Mouse (Mus musculus): ENCODE results near the gene Pparg.
A peak's percentile ranks its signal among the peaks of the same experiment; 100 is the strongest.

Pparg gene

DNA sequence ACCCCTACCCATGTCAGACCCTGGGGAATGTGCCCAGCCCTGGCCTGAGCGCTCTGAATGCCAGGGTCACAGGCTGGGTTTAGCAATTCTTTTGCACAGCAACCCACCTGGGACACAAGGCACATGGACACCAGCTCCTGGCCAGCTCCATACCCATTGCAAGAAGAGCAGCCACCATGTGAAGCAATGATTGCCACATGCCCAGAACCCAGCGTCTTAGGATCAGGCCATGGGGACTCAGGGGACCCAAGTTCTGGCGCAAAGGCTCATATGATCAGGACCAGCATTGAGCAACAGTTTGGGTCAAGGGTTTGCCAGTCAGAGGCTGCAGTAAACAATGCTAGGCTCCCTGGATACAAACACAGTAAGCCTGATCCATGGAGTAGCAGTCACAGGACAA lies 150.7 kb downstream of the Pparg start:
- no peak for DNase-seq

DNA sequence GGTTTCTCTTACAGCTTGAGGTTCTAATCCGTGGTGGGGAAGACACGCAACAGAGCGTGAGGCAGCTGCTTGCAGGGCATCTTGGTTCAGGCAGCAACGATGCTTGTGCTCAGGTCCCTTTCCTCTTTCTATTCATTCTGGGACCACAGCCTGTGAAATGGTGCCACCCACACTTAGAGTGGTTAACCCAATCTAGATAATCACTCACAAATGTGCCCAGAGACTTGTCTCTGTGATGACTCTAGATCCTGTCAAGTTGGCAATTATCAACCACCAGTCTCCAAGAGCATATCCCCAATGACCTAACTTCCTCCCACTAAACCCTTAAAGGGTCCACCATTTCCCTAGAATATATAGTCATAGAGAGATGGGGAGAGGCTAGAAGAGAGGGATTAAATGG lies 152.5 kb downstream of the Pparg start:
- DNase-seq, result no peak

DNA sequence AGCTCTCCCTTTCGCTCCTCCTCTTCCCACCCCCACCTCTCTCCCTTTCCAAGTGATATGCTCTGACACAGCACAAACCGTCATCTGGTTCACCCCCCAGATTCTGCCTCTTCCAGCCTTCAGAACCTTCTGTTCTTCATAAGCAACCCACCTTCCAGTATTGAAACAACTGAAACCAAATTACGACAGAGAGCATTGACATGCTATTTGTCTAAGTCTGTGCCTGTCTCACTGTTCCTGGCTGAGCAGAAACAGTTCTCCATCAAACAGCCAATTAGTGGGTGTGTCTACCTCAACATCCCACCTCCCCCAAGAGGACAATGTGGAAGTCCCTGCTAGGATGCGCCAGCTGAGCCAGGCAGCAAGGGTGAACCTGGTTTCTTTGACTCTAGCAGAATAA lies 157.2 kb downstream of the Pparg start:
- no peak for DNase-seq

DNA sequence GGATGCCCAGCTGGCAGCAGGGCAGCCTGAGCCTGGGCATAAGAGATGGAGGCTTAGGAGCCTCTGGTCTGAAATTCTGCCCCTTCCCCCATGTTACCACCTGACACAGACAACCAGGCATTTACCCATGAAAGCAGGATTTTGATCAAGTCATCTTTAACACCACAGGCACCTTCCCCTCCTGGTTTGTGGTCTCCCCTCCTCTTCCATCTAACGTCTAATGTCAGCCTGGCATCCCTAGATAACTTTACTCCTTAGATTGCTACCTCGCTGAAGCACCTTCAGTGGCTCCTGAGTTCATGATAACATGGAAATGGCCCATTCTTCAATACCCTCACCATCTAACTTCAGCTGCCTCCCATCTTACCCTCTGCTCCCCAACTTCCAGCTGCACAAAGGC lies 157.6 kb downstream of the Pparg start:
- DNase-seq, result no peak

DNA sequence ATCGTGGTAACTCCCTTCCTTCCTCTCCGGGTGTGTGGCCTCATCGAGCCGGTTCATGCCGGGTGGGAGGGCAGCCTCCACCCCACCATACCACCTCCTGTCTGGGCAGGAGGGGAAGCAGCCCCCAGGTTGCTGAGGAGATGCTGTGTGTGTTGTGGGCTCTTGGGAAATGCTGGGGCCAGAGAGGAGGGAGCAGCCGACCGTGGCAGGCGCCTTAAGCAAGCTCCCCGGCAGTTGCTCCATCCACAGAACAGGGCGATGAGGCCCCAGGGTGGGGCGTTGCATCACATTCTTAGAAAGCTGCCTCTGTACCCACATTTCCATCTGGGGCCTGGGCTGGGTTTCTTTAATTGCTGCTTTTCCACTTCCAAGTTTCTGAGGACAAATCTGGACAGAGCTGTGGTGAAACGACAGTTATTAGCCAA lies 158.5 kb downstream of the Pparg start:
- DNase-seq, result no peak

DNA sequence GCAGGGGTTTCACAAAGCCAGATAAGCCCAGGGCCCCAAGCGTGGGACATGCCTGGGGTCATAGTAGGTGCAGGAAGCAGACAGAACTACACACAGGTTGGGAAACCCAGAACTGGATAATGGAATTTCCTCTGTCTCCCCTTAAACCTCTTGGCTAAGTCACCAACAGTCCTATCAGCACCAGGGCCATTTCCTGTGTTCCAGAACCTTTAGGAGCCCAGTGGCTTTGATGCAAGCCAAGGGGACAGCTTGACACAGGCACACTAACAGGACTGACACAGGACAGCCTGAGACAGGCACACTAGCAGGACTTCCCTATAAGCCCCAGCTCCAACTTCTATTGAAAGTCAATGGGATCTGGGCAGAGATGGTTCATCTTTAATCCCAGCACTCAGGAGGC lies 161.2 kb downstream of the Pparg start:
- DNase-seq, result no peak

DNA sequence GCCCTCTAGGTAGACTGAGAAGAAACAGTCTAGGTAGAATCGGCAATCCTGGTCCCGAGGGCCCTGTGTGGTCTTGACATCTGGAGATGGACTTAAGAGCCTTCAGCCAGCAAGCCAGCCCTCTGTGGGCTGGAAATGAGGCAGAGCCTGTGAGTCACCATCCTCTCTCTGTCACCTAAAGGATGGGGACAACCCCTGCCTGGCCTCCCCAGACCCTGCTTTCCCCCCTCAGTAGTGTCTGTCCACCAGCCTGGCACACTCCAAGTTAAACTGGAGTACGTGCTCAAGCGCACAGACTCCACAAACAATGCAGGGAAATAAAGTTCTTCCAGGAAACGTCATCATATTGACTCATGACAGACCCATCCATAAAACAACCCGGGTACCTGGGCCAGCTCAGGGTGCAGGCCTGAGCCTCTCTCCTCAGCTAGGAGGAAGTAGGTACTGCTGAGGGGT lies 162.0 kb downstream of the Pparg start:
- DNase-seq, result no peak

DNA sequence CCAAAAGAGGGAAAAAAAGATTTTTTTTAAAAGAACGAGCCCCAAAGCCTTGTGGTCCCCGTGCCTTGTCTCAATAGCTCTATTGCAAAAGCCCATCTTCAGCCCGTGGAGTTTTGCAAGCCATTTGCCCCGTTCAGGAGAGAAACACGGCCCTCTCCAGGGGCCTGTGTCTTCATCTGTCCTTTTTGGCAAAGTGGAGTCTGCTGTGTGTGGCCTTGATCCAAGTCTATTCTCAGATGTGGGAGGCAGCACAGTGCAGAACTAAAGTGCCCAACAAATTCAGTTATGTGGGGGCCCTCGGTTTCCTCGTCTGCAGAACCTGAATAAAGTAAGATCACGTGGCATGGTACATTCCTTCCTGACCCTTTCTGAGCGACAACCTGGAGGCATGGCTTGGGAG lies 162.4 kb downstream of the Pparg start:
- peak; percentile 39 for DNase-seq

DNA sequence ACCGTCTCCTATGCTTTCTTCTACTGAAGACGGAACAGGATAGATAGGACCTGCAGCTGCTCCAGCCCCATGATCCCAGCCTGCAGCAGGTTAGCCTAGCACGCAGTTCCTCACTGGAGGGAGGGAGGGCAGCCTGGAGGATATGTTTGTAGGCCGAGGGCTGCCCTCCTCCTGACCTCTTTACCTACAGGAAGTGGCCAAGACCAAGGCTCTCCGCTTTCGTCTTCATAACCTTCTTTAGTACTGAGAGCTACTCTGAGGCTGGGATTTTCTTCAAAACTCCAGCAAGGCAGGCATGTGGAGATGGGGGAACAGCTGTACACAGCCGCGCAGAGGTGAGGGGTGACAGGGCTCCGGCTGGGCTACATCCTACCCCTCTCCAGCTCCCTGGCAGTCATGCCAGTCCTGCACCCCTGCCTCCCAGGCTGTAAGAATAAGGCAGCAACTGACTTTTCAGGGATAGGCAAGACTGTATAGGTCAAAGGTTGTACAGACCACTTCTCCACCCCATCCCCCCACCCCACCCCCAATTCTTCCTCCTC lies 163.8 kb downstream of the Pparg start:
- no peak for DNase-seq

DNA sequence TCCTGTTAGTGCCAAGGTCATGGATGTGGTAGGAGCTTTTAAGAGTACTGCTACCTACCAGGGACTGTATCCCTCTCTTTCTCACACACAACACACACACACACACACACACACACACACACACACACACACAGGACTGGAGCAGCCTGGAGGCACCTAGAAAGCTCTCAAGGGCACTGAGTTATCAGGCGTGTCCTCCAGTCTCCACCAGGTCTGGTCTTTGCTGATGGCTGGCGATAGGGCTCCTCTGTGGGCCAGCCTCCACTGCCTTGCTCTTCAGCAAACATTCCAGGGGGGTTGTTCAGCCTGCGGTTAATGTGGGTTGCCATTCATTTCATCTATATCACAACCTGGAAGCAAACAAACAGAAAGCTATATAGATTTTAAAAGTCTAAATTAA lies 166.7 kb downstream of the Pparg start:
- no peak for DNase-seq

DNA sequence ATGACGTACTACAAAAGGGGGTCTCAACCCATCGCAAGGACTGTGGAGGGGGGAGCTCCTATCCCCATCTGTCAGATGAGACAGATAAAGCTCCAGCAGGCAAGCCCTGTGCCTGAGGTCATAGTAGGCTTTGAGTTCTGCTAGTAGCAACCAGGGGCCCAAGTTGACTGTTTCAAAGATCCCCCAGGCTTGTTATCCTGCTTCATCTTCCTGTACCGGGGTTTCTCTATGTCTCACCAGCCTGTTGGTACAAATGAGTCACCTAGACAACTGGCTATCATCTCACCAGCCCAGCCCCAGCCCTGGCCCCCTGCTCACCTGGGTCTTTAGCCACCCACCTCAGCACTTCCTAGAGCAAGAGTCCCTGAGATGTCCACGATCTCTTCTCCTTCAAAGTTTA lies 167.6 kb downstream of the Pparg start:
- no peak for DNase-seq

DNA sequence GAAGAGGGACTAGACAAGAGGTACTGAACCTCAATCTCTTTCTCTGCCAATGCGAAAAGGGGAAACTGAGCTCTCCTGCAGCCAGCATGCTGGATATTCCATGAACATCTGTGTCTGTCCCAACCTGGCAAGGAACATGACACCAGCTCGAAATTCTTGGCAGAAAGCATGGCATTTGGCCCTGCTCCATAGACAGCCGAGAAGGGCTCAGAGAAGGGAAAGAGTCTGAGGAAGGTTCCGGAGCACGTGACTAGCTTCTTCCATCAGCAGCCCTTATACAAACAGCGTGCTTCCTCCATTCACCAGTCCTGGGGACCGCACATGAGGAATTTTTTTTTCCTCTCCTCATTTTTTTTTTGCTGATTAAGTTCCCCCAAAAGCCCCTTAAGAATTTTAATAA lies 173.9 kb downstream of the Pparg start:
- DNase-seq, result no peak

DNA sequence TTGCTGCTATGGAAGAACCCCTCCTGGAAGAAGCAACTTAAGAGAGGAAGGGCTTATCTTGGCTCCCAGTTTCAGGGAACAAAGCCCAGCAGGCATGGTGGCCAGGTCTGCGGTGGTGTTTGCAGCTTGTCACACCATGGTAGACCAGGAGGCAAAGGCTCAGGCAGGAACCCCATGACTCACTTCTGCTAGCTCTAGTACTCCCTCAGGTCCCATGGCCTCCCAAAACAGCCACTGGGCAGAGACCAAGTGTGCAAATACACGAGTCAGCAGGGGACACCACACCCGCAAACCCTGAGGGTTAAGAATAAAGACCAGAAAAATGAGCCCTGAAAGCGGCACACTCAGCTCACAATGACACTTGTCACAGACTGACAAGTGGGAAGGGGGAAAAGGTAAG lies 175.4 kb downstream of the Pparg start:
- DNase-seq, result no peak

DNA sequence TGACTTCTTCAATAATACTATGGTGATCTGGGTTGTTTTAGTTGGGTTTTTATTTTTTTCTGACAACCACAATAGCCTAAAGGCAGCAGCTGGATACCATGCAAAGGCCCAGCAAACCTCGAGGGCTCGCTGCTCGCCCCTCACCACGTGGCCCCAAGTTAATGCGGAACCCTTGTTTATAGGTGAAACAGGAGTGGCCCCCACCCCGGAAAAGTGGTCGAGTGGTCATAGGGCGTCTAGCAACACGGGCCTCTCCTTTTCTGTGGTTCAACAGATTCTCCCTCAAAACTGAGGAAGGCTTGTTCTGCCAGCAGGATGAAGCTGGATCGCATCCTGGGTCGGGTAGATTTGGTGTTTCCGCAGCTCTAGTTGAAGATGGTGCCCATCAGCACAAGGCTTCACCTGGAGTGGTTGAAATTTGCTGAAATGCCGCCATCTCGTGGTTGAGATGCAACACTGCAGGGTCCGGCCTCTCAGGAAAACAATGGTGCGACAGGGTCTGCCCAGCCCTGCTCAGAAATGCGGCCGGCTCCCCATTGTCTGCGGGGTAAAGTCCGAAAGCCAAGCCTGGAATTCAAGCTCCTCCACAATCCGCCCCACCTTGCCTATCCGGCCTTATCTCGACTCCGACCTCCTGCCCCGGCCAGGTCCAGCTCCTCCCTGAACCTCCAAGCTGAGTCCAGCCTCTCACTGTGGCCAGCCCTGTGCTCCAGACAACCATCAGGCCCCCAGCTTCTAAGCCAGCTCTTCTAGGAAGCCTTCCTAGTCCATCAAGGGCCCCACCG lies 178.1 kb downstream of the Pparg start:
- peak; percentile 76 for DNase-seq
